Mouse (Mus musculus): ENCODE results near the gene Dpp7. TPM values are rescaled to one million over a fixed set of nuclear protein-coding genes. Genes with fewer than 3 reads are reported as not detected.

Dpp7 gene
- polyA plus RNA-seq (2014; fragmentation: Nextera tagmentation; extraction: Ambion mirVana), result 16.2 and 20.6 TPM in 2 replicates

DNA sequence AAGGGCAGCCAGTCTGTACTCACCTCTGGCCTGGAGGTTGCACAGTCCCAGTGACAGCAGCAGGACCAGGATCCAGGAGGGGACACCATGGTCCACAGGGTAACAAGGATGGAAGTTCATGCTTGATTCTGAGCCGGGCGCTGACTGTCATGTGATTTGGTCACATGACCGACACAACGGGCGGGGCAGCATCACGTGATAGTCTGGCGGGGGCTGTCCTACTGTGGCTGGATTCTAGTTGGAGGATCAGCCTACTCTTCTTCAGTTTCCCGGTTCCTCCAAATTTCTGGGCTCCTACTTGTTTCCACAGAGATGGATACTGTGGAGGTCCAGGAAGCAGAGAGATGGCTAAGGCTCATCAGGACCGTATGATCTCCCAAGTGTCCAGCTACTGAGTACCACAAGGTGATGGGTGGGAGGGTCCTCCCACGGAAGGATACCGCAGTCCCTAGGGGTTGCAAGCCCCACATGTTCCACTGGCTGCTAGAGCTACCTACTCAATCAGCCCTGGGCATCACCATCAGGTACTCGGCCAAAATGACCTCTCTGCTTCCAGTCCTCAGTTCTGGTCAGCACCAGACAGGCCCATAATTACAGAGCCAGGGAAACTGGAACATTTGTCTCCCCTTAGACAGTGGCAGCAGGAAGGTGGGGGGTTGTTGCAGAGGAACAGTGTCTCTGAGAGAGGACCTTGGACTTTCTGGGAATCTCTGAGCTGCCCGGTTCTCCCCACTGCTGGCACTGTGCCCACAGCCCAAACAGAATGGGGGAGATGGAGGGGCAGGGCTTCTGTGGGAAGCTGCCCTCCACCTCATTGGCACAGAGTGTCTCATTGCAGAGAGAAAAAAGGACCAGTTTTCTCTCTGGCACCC lies at the start of gene Dpp7:
TSS of gene Dpp7 (minus strand) at position 152 of the 872 bp plus-strand sequence.
- H3K9me3 ChIP-seq (ENCODE audit: control insufficient read depth, low read length), result no peaks in the 10 kb centered on the region
- ATAC-seq (ENCODE audit: insufficient read depth, low FRiP score, low TSS enrichment) (peak; percentile 85), DNase-seq (ENCODE audit: low spot score) (peak; percentile 86)
- no peaks in the 10 kb centered on the region for H3K27me3 ChIP-seq (ENCODE audit: control insufficient read depth, insufficient read depth, low read length)
- H3K4me3 ChIP-seq (ENCODE audit: low read depth, low read length), result peak within 1 kb of the TSS; percentile 53
- H3K27ac ChIP-seq (ENCODE audit: low read depth, low read length), result no peak within 1 kb of the TSS
- 6% methylated on average over 13 of the region's 13 CpGs for WGBS
- peaks cover 3% of the 10 kb centered on the region for H3K36me3 ChIP-seq (ENCODE audit: control insufficient read depth, insufficient read depth, low read length)
- peaks cover 9% of the 10 kb centered on the region for H3K4me1 ChIP-seq (ENCODE audit: control insufficient read depth, insufficient read depth, low read length)
- H3K4me2 ChIP-seq (ENCODE audit: low read depth), result peak within 1 kb of the TSS; percentile 91
- H3K9ac ChIP-seq (ENCODE audit: low read length), result peak within 1 kb of the TSS; percentile 58

DNA sequence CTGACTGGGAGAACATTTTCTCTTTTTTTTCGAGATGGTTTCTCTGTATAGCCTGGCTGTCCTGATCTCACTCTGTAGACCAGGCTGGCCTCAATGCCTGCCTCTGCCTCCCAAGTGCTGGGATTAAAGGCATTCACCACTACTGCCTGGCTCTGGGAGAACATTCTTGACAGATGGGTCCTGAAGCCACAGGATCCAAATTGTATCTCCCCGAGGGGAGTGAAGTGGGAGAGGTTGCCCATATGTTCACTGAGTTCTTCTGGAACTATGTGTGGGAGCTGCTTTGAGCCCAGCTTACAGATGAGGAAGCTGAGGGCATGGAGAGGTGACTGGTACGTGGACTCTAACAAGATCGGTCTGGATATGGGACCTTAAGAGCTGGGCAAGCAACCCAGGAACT lies 47.8 kb upstream of the Dpp7 start:
- no peak for ATAC-seq (ENCODE audit: insufficient read depth, low FRiP score, low TSS enrichment)
- Histone ChIP-seq H3K36me3 (ENCODE audit: control insufficient read depth, insufficient read depth, low read length) (no peaks in the 10 kb centered on the region), H3K27me3 (ENCODE audit: control insufficient read depth, insufficient read depth, low read length) (peaks cover 23% of the 10 kb centered on the region), H3K27ac (ENCODE audit: low read depth, low read length) (no peak overlapping the region), H3K4me2 (ENCODE audit: low read depth) (peak overlapping the region; percentile 75), H3K9ac (ENCODE audit: low read length) (no peak overlapping the region; the same call in 1 of the 2 replicates), H3K4me1 (ENCODE audit: control insufficient read depth, insufficient read depth, low read length) (peaks cover 2% of the 10 kb centered on the region; the same call in 1 of the 2 replicates), H3K4me3 (ENCODE audit: low read depth, low read length) (peak overlapping the region; percentile 76), H3K9me3 (ENCODE audit: control insufficient read depth, low read length) (no peaks in the 10 kb centered on the region)
- 82% methylated on average over 4 of the region's 4 CpGs for WGBS
- DNase-seq (ENCODE audit: low spot score), result no peak

DNA sequence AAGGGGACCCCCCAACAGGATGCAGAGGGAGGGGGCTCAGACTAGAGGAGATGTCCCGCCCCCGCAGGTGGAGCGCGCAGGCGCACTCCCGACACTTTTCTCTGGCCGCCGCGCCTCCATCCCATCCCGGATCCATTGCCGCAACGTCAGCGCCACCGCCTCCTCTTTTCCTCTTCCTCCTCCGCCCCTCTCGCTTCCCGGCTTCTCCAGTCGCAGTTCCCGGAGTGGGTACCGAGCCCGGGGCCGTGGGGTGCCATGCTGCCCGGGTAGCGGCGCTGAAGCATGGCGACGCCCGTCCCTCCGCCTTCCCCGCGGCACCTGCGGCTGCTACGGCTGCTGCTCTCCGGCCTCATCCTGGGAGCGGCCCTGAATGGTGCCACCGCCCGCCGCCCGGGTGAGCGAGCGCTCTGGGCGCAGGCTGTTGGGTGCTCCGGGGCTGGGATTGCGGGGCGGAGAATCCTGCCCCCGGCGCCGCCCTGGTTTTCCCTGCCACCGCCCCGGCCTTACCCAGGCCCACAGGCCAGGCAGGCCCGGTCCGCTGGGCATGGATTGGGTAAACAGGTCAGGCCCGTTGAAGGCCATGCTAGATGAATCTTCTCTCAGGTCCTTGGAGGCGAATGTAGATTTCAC lies 46.9 kb upstream of the Dpp7 start:
- Histone ChIP-seq H3K9ac (ENCODE audit: low read length) (peak overlapping the region; percentile 89), H3K36me3 (ENCODE audit: control insufficient read depth, insufficient read depth, low read length) (no peaks in the 10 kb centered on the region), H3K4me2 (ENCODE audit: low read depth) (peak overlapping the region; percentile 75), H3K27ac (ENCODE audit: low read depth, low read length) (peak overlapping the region; percentile 55), H3K9me3 (ENCODE audit: control insufficient read depth, low read length) (no peaks in the 10 kb centered on the region), H3K4me1 (ENCODE audit: control insufficient read depth, insufficient read depth, low read length) (peaks cover 2% of the 10 kb centered on the region; the same call in 1 of the 2 replicates), H3K4me3 (ENCODE audit: low read depth, low read length) (peak overlapping the region; percentile 76), H3K27me3 (ENCODE audit: control insufficient read depth, insufficient read depth, low read length) (peaks cover 29% of the 10 kb centered on the region)
- WGBS, result 2% methylated on average over 45 of the region's 54 CpGs
- ATAC-seq (ENCODE audit: insufficient read depth, low FRiP score, low TSS enrichment) (peak; percentile 63), DNase-seq (ENCODE audit: low spot score) (peak; percentile 71)

DNA sequence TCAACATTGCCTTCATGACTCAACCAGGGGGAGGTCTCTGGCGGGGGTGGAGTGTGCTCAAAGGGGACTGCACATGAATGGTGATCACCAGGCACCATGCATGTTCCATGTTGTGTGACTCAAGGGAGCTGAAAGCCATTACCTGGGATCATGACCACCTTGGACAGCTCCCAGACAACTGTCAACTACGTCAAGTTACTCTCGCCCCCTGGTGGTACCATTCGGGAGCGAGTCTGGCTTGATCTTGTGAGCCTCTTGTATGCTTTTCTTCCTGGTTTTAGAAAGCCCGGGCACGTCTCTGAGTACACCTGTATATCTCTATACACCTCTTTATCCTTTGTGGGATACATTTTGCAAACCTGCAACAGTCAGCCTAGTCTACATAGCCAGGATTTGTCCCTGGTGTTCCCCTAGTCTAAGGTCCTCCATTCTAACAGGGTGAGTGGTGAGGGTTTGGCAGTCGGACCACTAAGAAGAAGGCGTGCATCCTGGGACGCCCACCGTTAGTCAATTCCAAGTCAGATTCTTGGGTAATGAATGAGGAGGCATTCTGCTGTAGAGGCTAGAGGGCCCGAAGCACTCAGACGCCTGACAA lies 46.3 kb upstream of the Dpp7 start:
- 1% methylated on average over 13 of the region's 13 CpGs for WGBS

DNA sequence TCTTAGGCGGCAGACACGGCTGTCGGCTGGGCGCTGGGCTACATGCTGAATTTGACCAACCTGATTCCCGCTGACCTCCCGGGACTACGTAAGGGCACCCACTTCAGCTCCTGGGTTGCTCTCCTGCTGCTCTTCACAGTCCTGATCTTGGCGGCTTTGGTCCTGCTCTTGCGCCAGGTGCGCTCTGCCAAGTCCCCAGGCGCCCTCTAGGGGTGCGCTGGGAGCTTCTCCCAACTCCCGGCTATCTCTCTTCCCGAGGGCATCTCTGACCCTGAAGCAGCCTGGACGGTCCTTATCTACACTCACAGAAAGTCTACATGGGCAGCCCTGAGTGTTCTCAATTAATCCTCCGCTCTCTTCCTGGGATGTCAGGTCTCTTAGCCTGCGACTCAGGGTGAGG lies 44.6 kb upstream of the Dpp7 start:
- H3K9ac ChIP-seq (ENCODE audit: low read length), result no peak overlapping the region
- peaks cover 46% of the 10 kb centered on the region for H3K27me3 ChIP-seq (ENCODE audit: control insufficient read depth, insufficient read depth, low read length)

More for the DNA sequence above, 46.3 kb upstream of the Dpp7 start:
- DNase-seq (ENCODE audit: low spot score), result peak; percentile 86
- no peaks in the 10 kb centered on the region for H3K9me3 ChIP-seq (ENCODE audit: control insufficient read depth, low read length)
- H3K4me3 ChIP-seq (ENCODE audit: low read depth, low read length), result peak overlapping the region; percentile 76
- H3K27me3 ChIP-seq (ENCODE audit: control insufficient read depth, insufficient read depth, low read length), result peaks cover 29% of the 10 kb centered on the region
- ATAC-seq (ENCODE audit: insufficient read depth, low FRiP score, low TSS enrichment), result peak; percentile 59
- H3K27ac ChIP-seq (ENCODE audit: low read depth, low read length), result no peak overlapping the region; the same call in 1 of the 2 replicates
- H3K4me2 ChIP-seq (ENCODE audit: low read depth), result peak overlapping the region; percentile 75
- H3K36me3 ChIP-seq (ENCODE audit: control insufficient read depth, insufficient read depth, low read length), result no peaks in the 10 kb centered on the region
- peak overlapping the region; percentile 89 for H3K9ac ChIP-seq (ENCODE audit: low read length)
- H3K4me1 ChIP-seq (ENCODE audit: control insufficient read depth, insufficient read depth, low read length), result peaks cover 2% of the 10 kb centered on the region; the same call in 1 of the 2 replicates

DNA sequence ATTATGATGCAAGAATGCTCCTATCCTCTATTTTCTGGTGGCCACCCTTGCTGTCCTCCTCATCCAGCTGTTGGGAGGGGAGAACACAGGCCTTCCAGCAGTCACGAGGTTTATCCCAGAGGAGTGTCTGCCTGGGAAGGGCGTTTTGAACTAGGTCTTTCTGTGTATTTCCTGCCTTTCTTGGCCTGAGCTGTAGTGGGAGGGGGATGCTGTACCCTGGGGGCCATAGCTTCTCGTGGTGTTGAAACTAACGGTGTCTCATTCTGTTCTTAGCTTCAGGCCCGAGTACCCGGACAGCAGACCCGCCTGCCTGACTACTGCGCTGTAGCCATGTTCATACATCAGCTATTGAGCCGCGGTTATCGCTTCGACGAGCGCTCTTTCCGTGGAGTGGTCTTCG lies 44.1 kb upstream of the Dpp7 start:
- WGBS, result 24% methylated on average over 16 of the region's 16 CpGs
- no peak overlapping the region for H3K4me2 ChIP-seq (ENCODE audit: low read depth)
- peaks cover 50% of the 10 kb centered on the region for H3K27me3 ChIP-seq (ENCODE audit: control insufficient read depth, insufficient read depth, low read length)

More for the DNA sequence above, 44.6 kb upstream of the Dpp7 start:
- H3K4me2 ChIP-seq (ENCODE audit: low read depth), result peak overlapping the region; percentile 23; the same call in 1 of the 2 replicates
- no peak overlapping the region for H3K4me3 ChIP-seq (ENCODE audit: low read depth, low read length)
- 3% methylated on average over 17 of the region's 17 CpGs for WGBS
- no peaks in the 10 kb centered on the region for H3K9me3 ChIP-seq (ENCODE audit: control insufficient read depth, low read length)
- peak; percentile 60 for DNase-seq (ENCODE audit: low spot score)
- ATAC-seq (ENCODE audit: insufficient read depth, low FRiP score, low TSS enrichment), result no peak
- H3K36me3 ChIP-seq (ENCODE audit: control insufficient read depth, insufficient read depth, low read length), result no peaks in the 10 kb centered on the region
- H3K27ac ChIP-seq (ENCODE audit: low read depth, low read length), result no peak overlapping the region
- H3K4me1 ChIP-seq (ENCODE audit: control insufficient read depth, insufficient read depth, low read length), result peaks cover 2% of the 10 kb centered on the region; the same call in 1 of the 2 replicates

DNA sequence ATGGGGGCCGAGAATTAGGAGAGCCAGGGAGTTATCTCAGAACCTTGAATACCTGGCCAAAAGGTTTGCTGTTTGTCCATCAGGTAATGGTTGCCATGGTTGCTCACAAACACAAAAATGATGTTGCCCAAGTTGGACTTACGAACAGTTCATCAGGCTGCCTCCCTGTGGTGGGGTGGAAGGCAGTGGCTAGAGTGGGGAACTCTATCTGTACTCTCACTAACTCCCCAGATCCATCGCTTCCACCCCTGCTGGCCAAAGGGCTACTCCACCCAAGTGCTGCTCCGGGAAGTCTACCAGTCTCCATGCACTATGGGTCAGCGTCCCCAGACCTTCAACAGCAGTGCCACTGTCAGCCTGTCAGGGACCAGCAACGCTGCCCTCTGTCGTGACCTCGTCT lies 42.9 kb upstream of the Dpp7 start, which contains the start of gene Npdc1:
TSS of gene Npdc1 (plus strand) at position 301 of the 400 bp plus-strand sequence.
- peaks cover 2% of the 10 kb centered on the region; the same call in 1 of the 2 replicates for H3K4me1 ChIP-seq (ENCODE audit: control insufficient read depth, insufficient read depth, low read length)
- DNase-seq (ENCODE audit: low spot score) (no peak), ATAC-seq (ENCODE audit: insufficient read depth, low FRiP score, low TSS enrichment) (no peak)
- H3K36me3 ChIP-seq (ENCODE audit: control insufficient read depth, insufficient read depth, low read length), result no peaks in the 10 kb centered on the region
- WGBS, result 68% methylated on average over 8 of the region's 8 CpGs
- H3K9me3 ChIP-seq (ENCODE audit: control insufficient read depth, low read length), result no peaks in the 10 kb centered on the region
- H3K4me3 ChIP-seq (ENCODE audit: low read depth, low read length), result no peak within 1 kb of the TSS
- peaks cover 57% of the 10 kb centered on the region for H3K27me3 ChIP-seq (ENCODE audit: control insufficient read depth, insufficient read depth, low read length)
- H3K27ac ChIP-seq (ENCODE audit: low read depth, low read length), result no peak within 1 kb of the TSS
- no peak within 1 kb of the TSS for H3K4me2 ChIP-seq (ENCODE audit: low read depth)
- no peak within 1 kb of the TSS for H3K9ac ChIP-seq (ENCODE audit: low read length)

More for the DNA sequence above, 44.1 kb upstream of the Dpp7 start:
- no peak overlapping the region for H3K9ac ChIP-seq (ENCODE audit: low read length)
- no peak for ATAC-seq (ENCODE audit: insufficient read depth, low FRiP score, low TSS enrichment)
- H3K36me3 ChIP-seq (ENCODE audit: control insufficient read depth, insufficient read depth, low read length), result no peaks in the 10 kb centered on the region
- peaks cover 2% of the 10 kb centered on the region; the same call in 1 of the 2 replicates for H3K4me1 ChIP-seq (ENCODE audit: control insufficient read depth, insufficient read depth, low read length)
- H3K27ac ChIP-seq (ENCODE audit: low read depth, low read length), result no peak overlapping the region
- no peak for DNase-seq (ENCODE audit: low spot score)
- H3K9me3 ChIP-seq (ENCODE audit: control insufficient read depth, low read length), result no peaks in the 10 kb centered on the region
- no peak overlapping the region for H3K4me3 ChIP-seq (ENCODE audit: low read depth, low read length)

DNA sequence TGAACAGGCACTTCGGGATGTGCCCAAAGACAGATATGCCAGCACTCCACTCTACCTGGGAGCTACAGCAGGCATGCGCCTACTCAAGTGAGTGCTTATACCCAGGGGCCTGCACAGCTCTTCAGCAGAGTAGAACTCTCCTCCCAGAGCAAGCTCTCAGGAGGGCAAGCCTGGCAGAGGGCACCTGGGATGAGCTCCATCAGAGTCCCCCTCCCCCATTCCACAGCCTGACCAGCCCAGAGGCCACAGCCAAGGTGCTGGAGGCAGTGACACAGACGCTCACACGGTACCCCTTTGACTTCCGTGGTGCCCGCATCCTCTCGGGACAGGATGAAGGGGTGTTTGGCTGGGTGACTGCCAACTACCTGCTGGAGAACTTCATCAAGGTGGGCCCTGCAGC lies 41.9 kb upstream of the Dpp7 start:
- 91% methylated on average over 7 of the region's 7 CpGs for WGBS
- Histone ChIP-seq H3K4me3 (ENCODE audit: low read depth, low read length) (no peak overlapping the region), H3K4me1 (ENCODE audit: control insufficient read depth, insufficient read depth, low read length) (0 out of 2 replicates have a peak, but pooled peaks cover 2% of the 10 kb centered on the region), H3K4me2 (ENCODE audit: low read depth) (no peak overlapping the region), H3K27ac (ENCODE audit: low read depth, low read length) (no peak overlapping the region), H3K36me3 (ENCODE audit: control insufficient read depth, insufficient read depth, low read length) (no peaks in the 10 kb centered on the region), H3K9ac (ENCODE audit: low read length) (no peak overlapping the region), H3K27me3 (ENCODE audit: control insufficient read depth, insufficient read depth, low read length) (peaks cover 57% of the 10 kb centered on the region), H3K9me3 (ENCODE audit: control insufficient read depth, low read length) (no peaks in the 10 kb centered on the region)
- ATAC-seq (ENCODE audit: insufficient read depth, low FRiP score, low TSS enrichment) (no peak), DNase-seq (ENCODE audit: low spot score) (no peak)
